Mouse (Mus musculus) cerebellum, adult 11 months (tissue): Measurements from ENCODE around the gene Carmil1.

ENCODE experiments used
- DNase-seq: peaks from one replicate; pipeline ENCODE4 v3.0.0; 2022

Carmil1 gene

DNA sequence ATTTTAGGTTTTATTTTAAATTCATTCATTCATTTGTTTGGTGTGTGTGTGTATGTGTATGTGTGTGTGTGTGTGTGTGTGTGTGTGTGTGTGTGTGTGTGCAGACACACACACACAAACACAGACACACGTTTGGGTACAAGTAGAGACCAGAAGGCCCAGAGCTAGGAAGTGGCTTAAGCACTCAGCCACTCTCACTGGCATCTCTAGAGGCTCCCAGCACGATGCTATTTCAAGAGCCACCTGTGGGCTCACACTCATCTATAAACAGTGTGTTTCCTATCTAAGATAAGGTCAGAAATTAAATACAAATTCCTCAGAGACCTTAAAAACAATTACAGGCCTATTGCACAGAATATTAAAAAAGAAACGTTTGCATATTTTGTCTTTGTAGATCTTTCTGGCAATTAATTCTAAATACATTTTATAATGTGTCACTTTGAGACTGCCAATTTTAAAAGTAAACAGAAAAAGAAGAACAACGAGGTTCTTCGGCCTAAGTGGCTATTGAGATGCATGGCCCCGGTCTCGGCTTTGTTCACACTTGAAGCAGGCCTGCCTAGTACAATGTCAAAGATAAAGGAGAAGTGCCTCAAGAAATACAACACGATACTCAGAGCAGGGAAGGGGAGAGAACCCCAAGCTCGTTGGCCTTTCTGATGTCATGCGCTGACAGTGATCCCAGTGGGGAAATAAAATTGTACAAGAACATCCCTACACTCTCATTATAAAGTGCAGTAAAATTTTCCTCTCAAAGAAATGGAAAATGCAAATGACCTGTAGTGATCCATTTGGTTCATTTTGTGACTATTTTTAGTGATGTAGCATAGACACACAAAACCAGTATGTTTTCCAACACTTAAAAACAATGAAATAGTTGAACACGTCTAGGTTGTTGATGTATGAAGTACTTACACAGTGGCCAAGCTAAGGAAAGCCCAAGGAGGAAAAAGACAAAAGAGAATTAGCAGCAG, 179.2 kb downstream of the Carmil1 start:
- DNase-seq, result no peak

DNA sequence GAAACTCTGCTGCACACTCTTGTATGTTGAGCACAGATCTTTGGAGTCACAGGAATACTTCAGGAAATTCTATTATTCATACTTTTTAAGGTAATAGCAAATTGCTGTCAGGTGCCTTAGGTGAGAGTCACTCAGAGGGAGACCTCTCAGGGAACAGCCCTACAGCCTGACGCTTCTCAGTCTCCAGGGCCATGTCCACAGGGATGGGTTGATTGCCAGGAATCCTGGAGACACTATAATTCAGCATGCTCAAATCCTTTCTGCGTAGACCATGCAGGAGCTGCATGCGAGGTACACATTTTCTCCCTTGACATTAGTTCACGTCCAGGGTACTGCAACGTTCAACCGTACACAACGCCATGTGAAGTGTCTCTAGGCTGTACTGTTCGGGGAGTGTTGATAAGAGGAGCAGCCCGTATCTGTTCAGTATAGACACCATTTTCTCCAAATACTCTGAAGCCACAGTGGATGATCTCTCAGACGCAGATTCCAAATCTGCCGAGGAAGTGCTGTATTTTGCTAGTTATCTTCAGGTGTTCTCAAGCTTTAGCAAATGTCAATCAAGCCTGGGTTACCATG, 180.0 kb downstream of the Carmil1 start:
- no peak for DNase-seq

DNA sequence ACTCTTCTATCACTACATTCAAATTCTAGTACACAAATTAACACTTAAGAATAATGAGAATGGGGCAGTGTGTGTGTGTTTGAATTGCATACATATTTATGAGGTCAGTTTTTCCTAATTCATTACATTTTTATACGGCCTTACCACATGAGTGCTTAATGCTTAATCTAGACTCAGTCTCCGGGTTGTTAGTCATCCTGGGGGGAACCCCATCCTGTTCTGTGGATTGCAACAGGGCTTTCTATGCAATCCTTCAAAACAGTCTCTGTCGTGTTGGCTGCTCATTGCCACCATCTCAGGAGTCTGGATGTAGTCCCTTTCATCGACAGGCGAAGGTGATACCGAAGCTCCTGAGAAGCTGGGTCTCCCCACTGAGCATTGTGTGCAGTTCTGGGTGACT, 184.0 kb downstream of the Carmil1 start:
- no peak for DNase-seq

DNA sequence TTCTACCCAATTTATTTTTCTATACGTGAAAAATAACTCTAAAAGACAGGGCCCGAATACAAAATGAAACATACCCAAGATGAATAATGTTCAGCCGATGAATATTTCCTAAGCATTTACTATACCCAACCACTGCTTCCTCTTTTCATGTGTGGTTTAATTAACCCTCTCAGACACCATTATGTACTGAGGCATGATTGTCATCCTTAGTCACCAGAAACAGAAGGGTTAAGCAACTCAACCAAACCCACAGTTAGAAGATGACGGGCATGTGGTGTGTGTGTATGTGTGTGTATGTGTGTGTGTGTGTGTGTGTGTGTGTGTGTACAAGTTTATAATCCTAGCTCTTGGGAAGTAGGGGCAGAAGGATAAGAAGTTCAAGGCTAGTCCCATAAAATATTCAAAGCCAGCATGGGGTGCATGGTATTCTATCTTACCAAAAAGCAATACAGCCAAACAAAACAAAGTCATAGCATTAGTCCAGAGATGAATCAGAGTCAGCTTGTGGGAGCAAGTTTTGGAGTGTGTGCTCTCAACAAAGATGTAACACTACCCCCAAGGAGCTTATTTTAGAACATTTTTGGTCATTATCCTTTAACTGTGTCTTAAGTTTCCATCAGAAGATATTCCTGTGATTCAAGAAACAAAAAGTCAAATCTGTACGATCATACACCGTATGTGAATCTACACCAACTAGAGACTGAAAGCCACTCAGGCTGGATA, 185.6 kb downstream of the Carmil1 start:
- DNase-seq, result no peak

DNA sequence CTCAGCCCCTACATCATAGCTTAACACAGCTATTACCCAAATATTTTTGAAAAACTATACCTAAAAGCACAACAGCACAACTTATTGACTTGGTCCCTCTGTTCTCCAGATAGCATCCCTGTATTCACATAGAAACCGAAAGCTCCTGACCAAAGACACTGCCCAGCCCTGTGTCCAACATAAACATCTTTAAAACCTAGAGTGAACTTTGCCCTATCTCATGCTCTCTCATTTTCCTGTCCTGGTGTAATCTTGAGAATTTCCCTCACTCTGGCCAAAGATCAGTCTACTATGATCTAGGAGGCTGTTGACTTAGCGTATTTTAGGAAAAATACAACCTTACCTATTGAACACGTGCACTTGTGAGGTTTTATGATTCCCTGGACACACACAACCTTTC, 187.5 kb downstream of the Carmil1 start:
- DNase-seq, result no peak

DNA sequence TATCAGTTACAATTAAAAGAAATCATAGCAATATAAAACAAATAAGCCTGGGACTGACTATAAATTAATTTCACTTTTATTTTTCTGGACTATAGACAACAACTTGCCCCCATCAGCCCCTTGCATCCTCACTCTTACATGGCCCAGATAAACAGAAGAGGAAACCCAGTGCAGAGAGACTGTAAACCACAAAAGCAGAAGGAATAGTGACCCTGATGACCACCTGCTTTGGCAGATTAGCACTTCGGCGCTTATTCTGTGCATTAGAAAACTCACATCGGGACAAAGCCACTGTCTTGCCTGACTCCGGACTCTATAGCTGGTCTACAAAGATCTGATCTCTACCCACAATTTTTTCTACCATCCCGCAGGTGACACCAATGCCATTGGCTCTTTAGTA, 188.5 kb downstream of the Carmil1 start:
- no peak for DNase-seq

DNA sequence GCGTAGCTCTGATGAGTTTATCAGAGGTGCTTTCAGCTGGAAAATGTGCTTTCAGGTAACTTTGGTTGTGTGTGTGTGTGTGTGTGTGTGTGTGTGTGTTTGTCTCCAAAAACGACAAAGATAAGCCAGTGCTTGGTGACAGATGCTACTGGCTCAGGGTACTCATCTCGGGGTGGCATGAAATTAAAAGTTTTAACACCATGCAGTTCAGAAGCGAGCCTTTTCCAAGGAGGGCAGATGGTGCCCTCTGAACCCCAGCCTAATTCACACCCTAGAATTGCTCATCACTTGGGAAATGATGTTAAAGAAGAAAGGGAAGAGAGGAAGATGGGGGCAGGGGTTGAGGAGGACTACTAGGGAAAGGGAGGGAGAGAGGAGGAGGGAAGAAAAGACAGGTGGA, 198.4 kb downstream of the Carmil1 start:
- no peak for DNase-seq

DNA sequence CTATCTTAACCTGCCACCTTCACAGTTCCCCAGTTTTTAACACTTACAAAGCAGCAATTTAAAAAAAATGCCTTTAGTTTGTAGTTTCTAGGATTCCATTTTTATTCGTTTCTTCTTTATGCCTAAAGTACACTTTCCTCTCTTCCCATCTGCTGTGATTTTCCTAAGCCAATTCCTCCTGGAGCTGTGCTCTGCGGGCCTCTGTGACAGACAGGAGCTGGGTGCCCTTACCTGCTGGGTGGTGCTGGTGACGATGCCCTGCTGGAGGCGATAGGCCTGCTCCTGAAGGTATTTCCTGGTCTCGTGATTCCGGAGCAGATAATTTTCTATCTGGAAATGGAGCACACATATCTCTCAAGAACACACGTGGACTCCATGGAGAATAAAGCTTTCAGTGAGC, 198.9 kb downstream of the Carmil1 start:
- peak; percentile 15 for DNase-seq

DNA sequence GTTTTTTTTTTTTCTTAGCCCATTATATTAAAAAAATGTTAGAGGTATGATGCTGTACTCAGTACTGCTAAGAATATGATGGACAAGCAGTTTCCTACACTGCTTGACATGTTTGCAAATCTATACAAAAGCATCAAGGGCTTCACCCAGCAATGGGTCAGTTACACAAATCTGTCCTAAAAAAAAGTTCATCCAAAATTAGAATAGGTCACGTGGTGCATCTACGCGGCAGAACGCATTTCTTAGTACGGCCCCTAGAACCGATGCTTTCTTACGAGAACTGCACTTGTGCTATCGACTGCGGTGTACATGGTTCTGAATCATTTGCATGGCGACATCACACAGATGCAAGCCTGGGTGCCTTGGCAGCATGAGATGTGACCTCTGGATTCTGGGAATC, 208.0 kb downstream of the Carmil1 start:
- no peak for DNase-seq

DNA sequence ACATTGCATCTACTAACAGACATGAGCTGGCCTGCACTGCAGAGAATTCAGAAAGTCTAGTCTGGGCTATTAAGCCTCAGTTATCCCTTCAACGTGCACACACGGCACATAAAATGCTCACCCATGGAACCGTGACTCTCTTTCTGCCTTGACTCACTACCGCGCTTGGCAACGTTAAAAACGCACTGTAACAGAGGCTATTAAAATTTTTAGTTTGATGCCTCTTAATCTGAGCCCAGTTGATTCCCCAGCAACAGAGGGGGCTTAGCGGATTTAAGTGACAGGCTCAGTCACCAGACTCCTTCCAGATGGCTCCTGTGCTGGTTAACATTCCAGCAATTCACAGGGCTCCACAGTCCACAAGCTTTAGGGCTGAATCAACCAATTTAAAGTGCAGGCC, 213.0 kb downstream of the Carmil1 start:
- DNase-seq, result no peak

DNA sequence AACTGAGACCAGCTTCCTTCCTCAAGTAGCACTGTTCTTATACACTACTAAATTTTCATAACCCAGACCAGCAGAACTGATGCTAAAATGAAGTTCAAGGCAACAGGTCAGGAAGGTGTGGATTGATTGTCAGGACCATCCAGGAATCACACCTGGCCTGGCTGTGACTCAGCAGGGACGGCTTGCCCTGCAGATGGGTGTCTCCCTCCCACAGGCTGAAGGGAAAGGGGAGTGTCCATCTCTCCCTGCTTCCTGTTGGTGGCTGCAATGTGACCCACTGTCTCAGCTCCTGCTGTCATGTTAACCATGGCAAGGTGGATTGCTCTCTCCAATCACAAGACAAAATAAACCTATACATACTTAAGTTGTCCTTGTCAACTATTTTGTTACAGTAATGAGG, 215.1 kb downstream of the Carmil1 start:
- no peak for DNase-seq

DNA sequence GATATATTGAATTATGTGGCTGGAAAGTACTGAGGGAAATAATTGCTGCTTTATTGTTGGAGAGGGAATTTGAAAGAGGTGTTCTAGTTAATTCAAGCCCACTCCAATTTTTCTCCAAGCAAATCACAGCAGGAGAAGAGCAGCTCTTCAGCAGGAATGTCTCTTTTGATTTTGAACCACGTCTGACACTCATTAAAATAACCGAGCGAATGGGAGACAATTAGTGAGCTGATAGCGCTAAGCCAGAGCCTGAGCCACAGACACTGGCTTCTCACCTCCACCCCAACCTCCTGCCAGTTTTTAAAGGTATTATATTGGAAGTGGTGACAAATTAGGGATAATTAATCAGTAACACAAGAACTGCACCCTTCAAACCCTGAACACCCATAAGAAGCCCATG, 217.8 kb downstream of the Carmil1 start:
- no peak for DNase-seq

DNA sequence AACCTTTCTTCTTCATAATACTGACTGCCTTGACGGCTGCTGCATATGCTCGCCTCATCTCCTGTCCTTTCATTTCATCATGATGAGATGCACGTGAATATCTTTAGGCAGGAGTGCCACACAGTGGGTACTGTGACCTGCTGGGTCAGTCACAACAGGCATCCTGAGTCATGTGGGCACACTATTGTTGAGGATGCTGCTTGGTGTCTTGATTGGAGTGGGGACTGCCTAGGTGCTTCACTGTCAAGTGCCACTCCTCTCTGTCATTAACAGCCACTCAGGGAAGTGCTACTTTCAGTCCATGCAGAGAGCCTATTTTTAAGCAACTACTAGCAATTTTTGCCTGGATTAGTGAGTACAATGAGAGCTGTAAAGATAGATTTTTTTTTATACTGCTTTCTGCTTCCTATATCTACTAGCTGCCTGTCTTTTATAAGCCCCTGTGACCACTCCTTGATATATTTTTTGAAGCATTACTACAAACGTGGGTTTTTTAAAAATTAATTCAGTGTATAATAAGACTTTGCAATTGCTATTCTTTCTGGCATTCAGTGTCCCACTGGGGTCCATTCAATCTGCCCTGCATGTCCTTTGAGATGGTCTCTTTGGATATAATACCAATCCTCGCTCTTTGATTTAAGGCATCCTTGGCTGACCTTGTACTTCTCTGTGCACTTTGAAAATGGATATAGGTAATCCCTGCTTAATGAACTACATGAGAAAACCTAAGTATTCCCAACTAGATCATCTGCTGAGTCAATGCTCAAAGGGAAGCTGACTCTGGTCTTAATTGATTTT, 225.3 kb downstream of the Carmil1 start:
- DNase-seq, result no peak

DNA sequence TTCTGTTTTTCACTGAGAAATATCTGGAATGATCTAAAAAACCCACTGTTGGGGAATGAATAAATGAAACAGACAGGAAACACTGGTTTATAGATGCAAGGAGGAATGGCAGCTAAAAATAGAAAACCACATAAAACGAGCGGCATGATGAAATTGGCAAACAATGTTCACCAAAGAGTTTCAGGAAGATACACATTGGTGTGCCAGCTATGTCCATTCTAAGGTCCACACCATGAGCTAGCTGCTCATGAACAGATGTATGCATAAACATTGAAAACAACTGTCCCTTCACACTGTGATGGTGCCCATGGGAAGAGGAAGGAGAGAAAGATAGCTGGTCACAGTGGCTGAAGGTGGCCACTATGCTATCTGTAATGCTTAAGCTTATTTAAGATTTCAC, 229.1 kb downstream of the Carmil1 start:
- no peak for DNase-seq

DNA sequence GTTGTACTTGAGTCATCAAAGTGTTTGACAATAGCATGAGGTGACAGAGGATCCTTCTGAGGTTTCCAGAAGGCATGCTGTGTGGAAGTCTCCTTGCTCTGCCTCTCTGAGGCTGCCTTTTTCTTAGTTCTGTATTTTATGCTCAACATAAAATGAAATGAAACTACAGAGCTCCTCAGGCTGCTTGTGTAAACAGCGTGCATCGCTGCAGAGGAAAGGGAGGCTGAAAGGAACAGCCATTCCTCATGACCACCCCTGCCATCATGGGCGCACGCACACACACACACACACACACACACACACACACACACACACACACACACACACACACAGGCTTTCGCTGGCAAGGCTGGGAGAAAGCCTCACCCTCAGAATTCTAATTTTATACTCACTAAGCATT, 230.3 kb downstream of the Carmil1 start:
- no peak for DNase-seq

DNA sequence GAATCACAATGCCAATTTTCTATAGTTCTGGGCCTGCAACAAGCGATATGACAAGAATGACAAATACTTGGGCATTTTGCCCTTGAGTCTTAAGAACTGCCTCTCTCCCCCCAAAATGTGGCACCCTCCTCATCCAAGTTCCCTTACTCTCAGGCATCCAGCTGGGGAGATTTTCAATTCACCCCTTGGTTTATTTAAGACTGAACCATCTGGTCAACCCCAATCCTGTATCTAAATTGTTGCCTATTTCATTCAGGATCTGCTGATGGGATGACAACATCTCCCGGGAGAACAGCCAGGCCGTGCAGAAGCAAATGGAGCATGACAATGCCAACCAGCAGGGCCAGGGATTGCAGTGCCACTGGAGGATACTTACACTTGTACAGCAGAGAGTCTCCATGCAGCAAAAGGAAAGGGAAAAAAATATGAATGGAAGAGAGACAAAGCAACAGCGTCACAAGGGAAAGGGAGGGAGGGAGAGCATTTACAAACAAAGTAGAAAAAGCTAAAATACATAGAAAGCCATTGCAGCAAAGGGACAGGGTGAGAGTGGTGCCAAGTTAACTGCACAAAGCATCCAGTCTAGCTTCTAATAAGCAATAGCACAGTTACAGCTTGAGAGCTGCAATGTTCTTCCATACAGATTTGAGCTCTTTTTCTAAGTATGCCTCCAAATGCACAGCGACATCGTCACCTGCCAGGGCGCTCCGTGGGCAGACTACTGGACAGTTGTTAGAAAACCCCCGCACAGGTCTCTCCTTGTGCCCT, 231.1 kb downstream of the Carmil1 start:
- DNase-seq, result peak; percentile 72

DNA sequence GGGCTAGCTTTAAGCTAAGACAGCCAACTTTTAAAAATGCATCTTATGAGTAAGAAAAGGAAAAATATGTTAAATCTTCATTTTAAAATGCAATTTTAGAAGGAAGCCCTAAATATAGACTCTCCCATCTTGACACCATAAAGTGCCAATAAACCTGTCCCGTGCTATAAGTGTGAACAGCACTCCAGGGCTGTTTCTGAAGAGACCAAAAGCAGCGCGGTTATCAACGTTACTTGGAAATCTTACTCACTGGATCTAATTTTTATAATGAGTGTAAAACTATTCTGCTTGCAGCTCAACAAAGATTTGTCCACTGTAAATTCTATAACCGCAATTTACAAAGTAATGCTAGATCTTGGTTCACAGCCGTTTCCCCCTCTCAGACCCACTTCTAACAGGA, 232.0 kb downstream of the Carmil1 start:
- no peak for DNase-seq

DNA sequence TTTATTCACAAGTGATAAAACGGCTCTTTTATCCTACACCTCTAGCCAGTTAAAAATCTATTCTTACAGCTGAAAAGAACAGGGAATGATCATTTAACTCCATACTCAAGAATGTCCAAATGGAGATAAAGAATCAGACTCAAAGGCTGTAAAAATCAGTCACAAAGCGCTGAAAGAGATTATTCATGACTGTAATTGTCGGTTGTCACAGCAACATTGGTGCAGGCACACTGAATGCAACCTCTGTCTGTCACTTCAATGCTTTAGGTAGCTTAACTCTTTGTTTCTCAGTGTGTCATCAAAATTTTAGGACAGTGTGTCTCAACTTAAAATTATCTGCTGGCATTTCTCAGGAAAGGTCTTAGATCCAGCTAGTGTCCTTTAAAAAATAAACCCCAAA, 235.3 kb downstream of the Carmil1 start:
- no peak for DNase-seq

DNA sequence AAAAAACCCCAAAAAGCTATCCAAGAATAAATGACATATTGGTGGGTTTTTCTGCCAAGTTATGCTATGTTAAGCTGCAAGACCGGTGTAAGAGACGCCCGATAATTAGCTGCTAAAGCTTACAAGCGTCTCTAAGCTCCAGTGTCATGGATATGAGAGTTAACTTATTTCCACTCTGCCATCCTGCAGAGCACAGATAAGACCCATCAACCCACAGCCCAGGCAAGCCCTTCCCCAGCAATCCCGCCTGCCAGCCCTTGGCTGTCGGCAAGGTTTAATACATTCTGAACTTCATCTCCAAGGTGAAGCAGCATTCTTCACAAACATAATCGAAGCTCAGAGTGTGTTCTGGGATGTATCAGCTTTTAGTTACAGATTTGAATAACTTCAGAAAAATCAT, 240.4 kb downstream of the Carmil1 start:
- no peak for DNase-seq

DNA sequence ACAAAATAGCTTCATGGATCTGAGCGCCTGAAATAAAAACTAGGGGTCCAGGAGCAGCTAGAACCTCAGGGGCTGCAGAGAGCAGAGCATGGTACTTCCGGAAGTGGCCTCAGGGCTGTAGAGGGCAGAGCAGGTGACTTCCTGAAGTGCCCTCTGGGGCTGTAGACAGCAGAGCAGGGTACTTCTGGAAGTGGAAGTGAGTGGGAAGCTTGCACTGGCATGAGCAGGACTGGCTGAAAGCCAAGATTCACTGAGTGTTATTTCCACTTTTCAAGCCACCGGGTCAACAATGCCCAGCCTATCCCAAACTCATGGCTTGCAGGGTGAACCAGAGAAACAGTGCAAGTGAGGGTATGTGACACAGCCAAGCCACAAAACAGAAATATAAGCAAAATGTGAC, 243.1 kb downstream of the Carmil1 start:
- no peak for DNase-seq

DNA sequence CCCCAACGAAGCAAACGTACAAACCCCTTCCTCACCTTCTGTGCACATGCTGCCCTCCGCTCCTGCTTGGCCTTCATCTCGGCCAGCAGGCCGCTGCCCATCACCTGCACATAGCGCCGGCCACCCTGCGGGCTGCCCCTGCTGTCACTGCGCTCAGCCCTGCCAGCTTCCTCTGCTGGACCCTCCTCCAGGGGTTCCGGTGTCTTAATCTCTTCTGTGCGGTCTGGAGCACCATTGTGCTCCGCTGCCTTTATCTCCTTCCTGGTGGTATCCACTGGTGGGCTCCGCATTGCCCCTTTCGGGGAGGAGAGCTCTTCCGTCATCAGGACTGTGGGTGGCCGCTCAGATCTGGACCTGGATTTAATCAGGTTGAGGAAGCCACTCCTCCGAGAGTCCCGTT, 244.4 kb downstream of the Carmil1 start:
- DNase-seq, result no peak
